Mouse (Mus musculus) adipocyte (in vitro differentiated cells): ENCODE measurements at regions not wholly inside any gene's neighbourhood (a gene's known extent, or its start where the extent isn't known, plus 50 kb on each side); places are given as distances from the start of the nearest gene placed in this dataset.

ENCODE experiments used
- DNase-seq: peaks from one replicate; pipeline ENCODE4 v3.0.0-alpha.2; 2016; ENCODE audit warnings: low spot score

DNA sequence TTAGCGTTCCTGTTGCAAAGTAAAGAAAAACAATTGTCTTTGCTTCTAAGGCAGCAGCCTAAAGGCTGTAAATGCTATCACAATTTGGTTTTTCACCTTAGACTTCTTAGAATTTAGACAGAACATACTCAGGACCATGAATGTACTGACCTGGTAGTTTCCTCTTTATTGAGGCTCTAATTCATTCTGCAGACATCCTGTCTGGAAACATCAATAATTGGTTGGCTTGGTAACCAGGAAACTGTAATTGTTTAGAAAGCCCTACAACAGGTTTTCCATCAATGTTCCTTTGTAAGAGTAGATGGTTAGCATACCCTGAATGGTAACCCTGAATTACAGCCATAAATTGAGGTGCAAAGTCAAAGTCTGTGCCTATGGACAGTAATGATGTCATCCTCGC lies 67.4 kb upstream of the Prr30 start:
- DNase-seq = no peak
